Mouse (Mus musculus): Measurements from ENCODE around the gene Psd. TPM values are rescaled to one million over a fixed set of nuclear protein-coding genes. Genes with fewer than 3 reads are reported as not detected.
A peak's percentile ranks its signal among the peaks of the same experiment; 100 is the strongest.

Gene Psd
- total and polyA plus RNA-seq, 2 experiments from 2014 or later: 179 to 471 TPM

DNA sequence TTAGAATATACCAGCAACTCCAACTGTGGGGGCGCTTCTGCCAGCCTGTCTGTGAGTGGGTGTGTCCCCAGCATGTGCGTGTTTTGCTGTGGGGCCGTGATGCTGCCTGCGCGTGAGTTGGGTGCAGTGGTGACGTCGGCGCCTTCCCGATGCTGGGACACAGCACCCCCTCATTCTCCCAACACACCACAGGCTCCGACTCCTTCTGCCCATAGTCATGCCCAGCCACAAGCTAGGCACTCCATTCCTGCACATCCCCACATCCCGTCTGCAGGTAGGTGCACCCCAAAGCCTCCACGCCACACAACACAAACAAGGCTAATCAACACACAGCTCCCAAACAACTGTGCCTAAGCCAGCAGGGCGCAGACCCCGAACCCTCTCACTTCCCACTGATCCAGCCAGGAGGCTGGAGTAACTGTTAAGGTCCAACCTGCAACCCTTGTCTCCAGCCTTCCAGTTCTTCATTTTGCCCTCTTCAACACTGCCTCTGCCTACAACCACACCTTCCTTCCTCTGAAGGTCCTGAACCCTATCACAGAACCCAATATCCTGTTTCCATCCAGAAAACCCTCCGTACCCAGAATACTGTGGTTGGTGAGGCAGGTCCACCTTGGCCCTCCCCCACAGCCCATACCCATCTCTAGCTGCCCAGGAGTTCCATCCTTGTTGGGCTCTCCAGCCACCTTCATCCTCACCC is 10.0 kb downstream of the Psd start:
- no peak for TF ChIP-seq CTCF (IDR thresholded peaks at IDR 0.05)
- ATAC-seq (ENCODE audit: low FRiP score): 0 out of 2 replicates have a peak, but pooled peaks have one; percentile 13
- H3K4me1 ChIP-seq (ENCODE audit: insufficient read depth, low read length): peaks cover 22% of the 10 kb centered on the region

DNA sequence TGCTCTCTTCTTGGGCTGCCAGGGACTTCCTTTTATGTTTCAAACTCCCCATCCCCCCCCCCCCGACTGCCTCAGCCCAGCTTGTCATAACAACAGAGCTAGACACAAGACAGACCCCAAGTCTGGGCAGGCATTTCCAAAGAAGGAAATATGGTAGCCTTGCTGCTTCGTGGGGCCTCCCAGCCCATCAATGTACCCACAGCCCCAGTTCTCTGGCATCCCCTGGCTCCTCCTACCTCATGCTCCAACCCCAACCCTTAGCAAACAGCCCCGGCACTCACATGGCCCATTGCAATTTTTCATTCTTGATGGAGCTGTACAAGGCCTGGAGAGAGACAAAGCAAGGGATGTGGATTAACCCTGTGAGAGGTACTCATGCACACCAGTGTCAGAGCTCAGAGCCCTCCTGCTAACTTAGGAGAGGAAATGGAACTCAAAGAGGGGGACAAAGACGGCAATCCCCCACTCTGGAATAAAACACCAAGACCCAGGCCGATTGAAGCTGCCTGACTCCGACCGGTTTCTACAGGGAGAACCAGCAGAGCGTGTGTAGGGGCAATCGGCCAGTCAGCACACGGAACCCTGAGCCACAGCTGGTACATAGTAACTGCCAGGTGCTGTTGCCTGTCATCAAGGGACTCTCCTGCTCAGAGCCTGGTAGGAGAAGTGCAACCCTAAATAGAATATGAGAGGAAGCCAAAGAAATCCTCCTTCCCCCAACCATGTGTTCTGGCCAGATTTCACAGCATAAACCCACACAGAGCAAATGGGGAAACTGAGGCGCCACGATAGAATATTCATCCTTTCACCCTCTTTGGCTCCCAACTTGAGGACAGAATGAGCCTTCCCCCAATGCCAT is 11.0 kb downstream of the Psd start:
- H3K9ac ChIP-seq (replicated peaks; ENCODE audit: low read length, poor library complexity, severe bottlenecking): 0 out of 2 replicates have a peak overlapping the region, but pooled peaks have one; percentile 77
- H3K4me2 ChIP-seq (ENCODE audit: low read depth, low read length, poor library complexity, severe bottlenecking): peak overlapping the region; percentile 83
- ATAC-seq (ENCODE audit: low FRiP score) (no peak), DNase-seq (ENCODE audit: low spot score) (no peak)
- peaks cover 12% of the 10 kb centered on the region for H3K4me1 ChIP-seq (ENCODE audit: insufficient read depth, low read length)
- WGBS: 51% methylated on average over 12 of the region's 12 CpGs
- no peak overlapping the region for H3K27ac ChIP-seq (ENCODE audit: low read depth, low read length)
- peak overlapping the region; percentile 75 for H3K4me3 ChIP-seq (ENCODE audit: low read depth, low read length)
- H3K36me3 ChIP-seq (ENCODE audit: insufficient read depth, low read length): peaks cover 40% of the 10 kb centered on the region
- H3K27me3 ChIP-seq (ENCODE audit: insufficient read depth, low read length): peaks cover 4% of the 10 kb centered on the region; the same call in 1 of the 2 replicates
- no peaks in the 10 kb centered on the region for H3K9me3 ChIP-seq (ENCODE audit: low read length)
- TF ChIP-seq CTCF (IDR thresholded peaks at IDR 0.05): no peak

More for the DNA sequence above, 10.0 kb downstream of the Psd start:
- peak overlapping the region; percentile 73 for H3K27ac ChIP-seq (ENCODE audit: low read depth, low read length)
- H3K4me3 ChIP-seq (ENCODE audit: low read depth, low read length): peak overlapping the region; percentile 75
- no peak for DNase-seq (ENCODE audit: low spot score)
- peaks cover 29% of the 10 kb centered on the region for H3K36me3 ChIP-seq (ENCODE audit: insufficient read depth, low read length)
- peak overlapping the region; percentile 77 for H3K9ac ChIP-seq (replicated peaks; ENCODE audit: low read length, poor library complexity, severe bottlenecking)
- no peaks in the 10 kb centered on the region for H3K9me3 ChIP-seq (ENCODE audit: low read length)
- WGBS: 25% methylated on average over 15 of the region's 15 CpGs
- H3K27me3 ChIP-seq (ENCODE audit: insufficient read depth, low read length): peaks cover 4% of the 10 kb centered on the region; the same call in 1 of the 2 replicates
- peak overlapping the region; percentile 83 for H3K4me2 ChIP-seq (ENCODE audit: low read depth, low read length, poor library complexity, severe bottlenecking)

- H3K27ac ChIP-seq (ENCODE audit: low read depth, low read length): no peak overlapping the region
- DNase-seq (ENCODE audit: low spot score) (no peak), ATAC-seq (ENCODE audit: low FRiP score) (no peak)
- peaks cover 4% of the 10 kb centered on the region; the same call in 1 of the 2 replicates for H3K27me3 ChIP-seq (ENCODE audit: insufficient read depth, low read length)
- TF ChIP-seq CTCF (IDR thresholded peaks at IDR 0.05): no peak
- H3K4me1 ChIP-seq (ENCODE audit: insufficient read depth, low read length): peaks cover 11% of the 10 kb centered on the region
- H3K9me3 ChIP-seq (ENCODE audit: low read length): no peaks in the 10 kb centered on the region
- peak overlapping the region; percentile 83; the same call in 1 of the 2 replicates for H3K4me2 ChIP-seq (ENCODE audit: low read depth, low read length, poor library complexity, severe bottlenecking)
- peaks cover 44% of the 10 kb centered on the region for H3K36me3 ChIP-seq (ENCODE audit: insufficient read depth, low read length)
- H3K4me3 ChIP-seq (ENCODE audit: low read depth, low read length): no peak overlapping the region
- 50% methylated on average over 14 of the region's 14 CpGs for WGBS
- no peak overlapping the region for H3K9ac ChIP-seq (replicated peaks; ENCODE audit: low read length, poor library complexity, severe bottlenecking)
Measured at GRCm38 (mm10) chr19:46314872-46315742, 11.8 kb downstream of the Psd start.

GRCm38 (mm10) chr19:46314151-46314601 is 12.8 kb downstream of the Psd start:
- TF ChIP-seq CTCF (IDR thresholded peaks at IDR 0.05): no peak
- Histone ChIP-seq H3K4me1 (ENCODE audit: insufficient read depth, low read length) (peaks cover 11% of the 10 kb centered on the region), H3K4me3 (ENCODE audit: low read depth, low read length) (no peak overlapping the region), H3K27me3 (ENCODE audit: insufficient read depth, low read length) (peaks cover 4% of the 10 kb centered on the region; the same call in 1 of the 2 replicates), H3K36me3 (ENCODE audit: insufficient read depth, low read length) (peaks cover 44% of the 10 kb centered on the region), H3K9me3 (ENCODE audit: low read length) (no peaks in the 10 kb centered on the region), H3K9ac (replicated peaks; ENCODE audit: low read length, poor library complexity, severe bottlenecking) (no peak overlapping the region), H3K4me2 (ENCODE audit: low read depth, low read length, poor library complexity, severe bottlenecking) (no peak overlapping the region), H3K27ac (ENCODE audit: low read depth, low read length) (no peak overlapping the region)
- no peak for ATAC-seq (ENCODE audit: low FRiP score)
- DNase-seq (ENCODE audit: low spot score): no peak
- WGBS: 18% methylated on average over 18 of the region's 18 CpGs

DNA sequence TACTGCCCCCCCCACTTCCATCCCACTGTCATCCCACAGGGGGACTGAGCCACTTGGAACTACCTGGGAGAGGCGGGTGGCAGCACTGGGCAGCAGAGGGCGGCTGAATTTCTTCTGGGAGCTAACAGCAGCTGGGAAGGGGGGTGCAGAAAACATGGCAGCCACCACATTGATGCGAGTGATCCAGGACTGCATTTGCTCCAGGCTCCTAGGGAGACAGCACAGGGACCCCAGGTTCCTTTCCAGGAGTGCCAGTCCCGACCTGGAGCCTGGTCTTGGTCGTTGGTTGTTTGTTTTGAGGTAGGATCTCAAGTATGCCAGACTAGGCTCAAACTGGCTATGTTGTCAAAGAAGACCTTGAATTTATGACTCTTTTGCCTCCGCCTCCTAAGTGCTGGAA is 13.4 kb downstream of the Psd start:
- 75% methylated on average over 6 of the region's 6 CpGs for WGBS
- no peak overlapping the region for H3K4me2 ChIP-seq (ENCODE audit: low read depth, low read length, poor library complexity, severe bottlenecking)
- H3K9ac ChIP-seq (replicated peaks; ENCODE audit: low read length, poor library complexity, severe bottlenecking): no peak overlapping the region
- 0 out of 2 replicates have a peak, but pooled peaks have one; percentile 1 for TF ChIP-seq CTCF (IDR thresholded peaks at IDR 0.05)
- DNase-seq (ENCODE audit: low spot score) (no peak), ATAC-seq (ENCODE audit: low FRiP score) (no peak)
- peaks cover 4% of the 10 kb centered on the region; the same call in 1 of the 2 replicates for H3K27me3 ChIP-seq (ENCODE audit: insufficient read depth, low read length)
- no peaks in the 10 kb centered on the region for H3K9me3 ChIP-seq (ENCODE audit: low read length)
- no peak overlapping the region for H3K27ac ChIP-seq (ENCODE audit: low read depth, low read length)
- peaks cover 44% of the 10 kb centered on the region for H3K36me3 ChIP-seq (ENCODE audit: insufficient read depth, low read length)
- H3K4me3 ChIP-seq (ENCODE audit: low read depth, low read length): no peak overlapping the region
- H3K4me1 ChIP-seq (ENCODE audit: insufficient read depth, low read length): peaks cover 11% of the 10 kb centered on the region

Measured in midbrain, postnatal 0 days (tissue).